Mouse (Mus musculus): Measurements from ENCODE around the gene Ebp. TPM values are rescaled to one million over a fixed set of nuclear protein-coding genes. Genes with fewer than 3 reads are reported as not detected.
A peak's percentile ranks its signal among the peaks of the same experiment; 100 is the strongest.

Ebp gene
- polyA plus RNA-seq, 1 experiment from 2014 or later: 37.6 TPM

- H3K4me1 ChIP-seq (ENCODE audit: control insufficient read depth, insufficient read depth, low read length): no peaks in the 10 kb centered on the region
- no peak for ATAC-seq (ENCODE audit: low FRiP score, low TSS enrichment)
- WGBS: 70% methylated on average over 2 of the region's 2 CpGs
- H3K27ac ChIP-seq (ENCODE audit: low read depth, low read length): no peak overlapping the region
- no peaks in the 10 kb centered on the region for H3K36me3 ChIP-seq (ENCODE audit: control insufficient read depth, insufficient read depth, low read length)
- H3K9ac ChIP-seq (ENCODE audit: low read depth, low read length): no peak overlapping the region
- no peaks in the 10 kb centered on the region for H3K9me3 ChIP-seq (ENCODE audit: control insufficient read depth, low read length)
- H3K4me3 ChIP-seq (ENCODE audit: low read length): no peak overlapping the region
- H3K27me3 ChIP-seq (ENCODE audit: control insufficient read depth, insufficient read depth, low read length): no peaks in the 10 kb centered on the region
- H3K4me2 ChIP-seq (replicated peaks; ENCODE audit: low read depth, low read length): no peak overlapping the region
These were observed 24.8 kb upstream of the Ebp start for GRCm38 (mm10) chrX:8218114-8218513.

GRCm38 (mm10) chrX:8217383-8217782 lies 24.1 kb upstream of the Ebp start:
- no peak overlapping the region for H3K4me3 ChIP-seq (ENCODE audit: low read length)
- no peaks in the 10 kb centered on the region for H3K36me3 ChIP-seq (ENCODE audit: control insufficient read depth, insufficient read depth, low read length)
- 50% methylated on average over 6 of the region's 6 CpGs for WGBS
- H3K27ac ChIP-seq (ENCODE audit: low read depth, low read length): no peak overlapping the region
- H3K4me2 ChIP-seq (replicated peaks; ENCODE audit: low read depth, low read length): no peak overlapping the region
- H3K27me3 ChIP-seq (ENCODE audit: control insufficient read depth, insufficient read depth, low read length): no peaks in the 10 kb centered on the region
- no peak overlapping the region for H3K9ac ChIP-seq (ENCODE audit: low read depth, low read length)
- no peaks in the 10 kb centered on the region for H3K4me1 ChIP-seq (ENCODE audit: control insufficient read depth, insufficient read depth, low read length)
- no peaks in the 10 kb centered on the region for H3K9me3 ChIP-seq (ENCODE audit: control insufficient read depth, low read length)
- no peak for ATAC-seq (ENCODE audit: low FRiP score, low TSS enrichment)

GRCm38 (mm10) chrX:8211490-8212207 lies 18.3 kb upstream of the Ebp start:
- Histone ChIP-seq H3K27ac (ENCODE audit: low read depth, low read length) (no peak overlapping the region), H3K4me2 (replicated peaks; ENCODE audit: low read depth, low read length) (no peak overlapping the region), H3K9me3 (ENCODE audit: control insufficient read depth, low read length) (no peaks in the 10 kb centered on the region), H3K4me3 (ENCODE audit: low read length) (no peak overlapping the region), H3K36me3 (ENCODE audit: control insufficient read depth, insufficient read depth, low read length) (no peaks in the 10 kb centered on the region), H3K27me3 (ENCODE audit: control insufficient read depth, insufficient read depth, low read length) (no peaks in the 10 kb centered on the region), H3K4me1 (ENCODE audit: control insufficient read depth, insufficient read depth, low read length) (no peaks in the 10 kb centered on the region), H3K9ac (ENCODE audit: low read depth, low read length) (no peak overlapping the region)
- no peak for ATAC-seq (ENCODE audit: low FRiP score, low TSS enrichment)
- 78% methylated on average over 7 of the region's 7 CpGs for WGBS

GRCm38 (mm10) chrX:8209720-8210119 lies 16.4 kb upstream of the Ebp start:
- H3K27me3 ChIP-seq (ENCODE audit: control insufficient read depth, insufficient read depth, low read length): no peaks in the 10 kb centered on the region
- no peak overlapping the region for H3K9ac ChIP-seq (ENCODE audit: low read depth, low read length)
- no peak overlapping the region for H3K4me3 ChIP-seq (ENCODE audit: low read length)
- no peaks in the 10 kb centered on the region for H3K4me1 ChIP-seq (ENCODE audit: control insufficient read depth, insufficient read depth, low read length)
- no peaks in the 10 kb centered on the region for H3K36me3 ChIP-seq (ENCODE audit: control insufficient read depth, insufficient read depth, low read length)
- ATAC-seq (ENCODE audit: low FRiP score, low TSS enrichment): no peak
- H3K4me2 ChIP-seq (replicated peaks; ENCODE audit: low read depth, low read length): no peak overlapping the region
- H3K27ac ChIP-seq (ENCODE audit: low read depth, low read length): no peak overlapping the region
- 68% methylated on average over 2 of the region's 2 CpGs for WGBS
- H3K9me3 ChIP-seq (ENCODE audit: control insufficient read depth, low read length): no peaks in the 10 kb centered on the region

- H3K4me2 ChIP-seq (replicated peaks; ENCODE audit: low read depth, low read length): no peak overlapping the region
- no peak overlapping the region for H3K9ac ChIP-seq (ENCODE audit: low read depth, low read length)
- no peaks in the 10 kb centered on the region for H3K27me3 ChIP-seq (ENCODE audit: control insufficient read depth, insufficient read depth, low read length)
- no peak overlapping the region for H3K27ac ChIP-seq (ENCODE audit: low read depth, low read length)
- H3K4me3 ChIP-seq (ENCODE audit: low read length): no peak overlapping the region
- ATAC-seq (ENCODE audit: low FRiP score, low TSS enrichment): no peak
- no peaks in the 10 kb centered on the region for H3K4me1 ChIP-seq (ENCODE audit: control insufficient read depth, insufficient read depth, low read length)
- no peaks in the 10 kb centered on the region for H3K36me3 ChIP-seq (ENCODE audit: control insufficient read depth, insufficient read depth, low read length)
- no peaks in the 10 kb centered on the region for H3K9me3 ChIP-seq (ENCODE audit: control insufficient read depth, low read length)
- WGBS: 38% methylated on average over 4 of the region's 4 CpGs
These were observed 13.9 kb upstream of the Ebp start for GRCm38 (mm10) chrX:8207224-8207623.

- Histone ChIP-seq H3K4me3 (ENCODE audit: low read length) (peak overlapping the region; percentile 45), H3K36me3 (ENCODE audit: control insufficient read depth, insufficient read depth, low read length) (no peaks in the 10 kb centered on the region), H3K4me2 (replicated peaks; ENCODE audit: low read depth, low read length) (peak overlapping the region; percentile 49), H3K4me1 (ENCODE audit: control insufficient read depth, insufficient read depth, low read length) (no peaks in the 10 kb centered on the region), H3K9me3 (ENCODE audit: control insufficient read depth, low read length) (no peaks in the 10 kb centered on the region), H3K27ac (ENCODE audit: low read depth, low read length) (no peak overlapping the region), H3K9ac (ENCODE audit: low read depth, low read length) (no peak overlapping the region), H3K27me3 (ENCODE audit: control insufficient read depth, insufficient read depth, low read length) (no peaks in the 10 kb centered on the region)
- 0 out of 2 replicates have a peak, but pooled peaks have one; percentile 12 for ATAC-seq (ENCODE audit: low FRiP score, low TSS enrichment)
- WGBS: 23% methylated on average over 11 of the region's 11 CpGs
These were observed 13.4 kb upstream of the Ebp start for GRCm38 (mm10) chrX:8206694-8207197.

- no peaks in the 10 kb centered on the region for H3K36me3 ChIP-seq (ENCODE audit: control insufficient read depth, insufficient read depth, low read length)
- H3K9me3 ChIP-seq (ENCODE audit: control insufficient read depth, low read length): no peaks in the 10 kb centered on the region
- no peaks in the 10 kb centered on the region for H3K4me1 ChIP-seq (ENCODE audit: control insufficient read depth, insufficient read depth, low read length)
- H3K27ac ChIP-seq (ENCODE audit: low read depth, low read length): no peak within 1 kb of the TSS
- peak within 1 kb of the TSS; percentile 57 for H3K9ac ChIP-seq (ENCODE audit: low read depth, low read length)
- no peaks in the 10 kb centered on the region for H3K27me3 ChIP-seq (ENCODE audit: control insufficient read depth, insufficient read depth, low read length)
- peak within 1 kb of the TSS; percentile 49 for H3K4me2 ChIP-seq (replicated peaks; ENCODE audit: low read depth, low read length)
- 21% methylated on average over 42 of the region's 46 CpGs for WGBS
- peak within 1 kb of the TSS; percentile 45 for H3K4me3 ChIP-seq (ENCODE audit: low read length)
- peak; percentile 98 for ATAC-seq (ENCODE audit: low FRiP score, low TSS enrichment)
These were observed 12.8 kb upstream of the Ebp start, which contains the start of gene Porcn for GRCm38 (mm10) chrX:8206015-8206693. TSS of gene Porcn (minus strand) at chrX:8206525.

GRCm38 (mm10) chrX:8205551-8205950 lies 12.2 kb upstream of the Ebp start:
- Histone ChIP-seq H3K4me2 (replicated peaks; ENCODE audit: low read depth, low read length) (peak overlapping the region; percentile 49), H3K9me3 (ENCODE audit: control insufficient read depth, low read length) (no peaks in the 10 kb centered on the region), H3K4me1 (ENCODE audit: control insufficient read depth, insufficient read depth, low read length) (no peaks in the 10 kb centered on the region), H3K4me3 (ENCODE audit: low read length) (peak overlapping the region; percentile 45), H3K27ac (ENCODE audit: low read depth, low read length) (no peak overlapping the region), H3K9ac (ENCODE audit: low read depth, low read length) (peak overlapping the region; percentile 57; the same call in 1 of the 2 replicates), H3K27me3 (ENCODE audit: control insufficient read depth, insufficient read depth, low read length) (no peaks in the 10 kb centered on the region), H3K36me3 (ENCODE audit: control insufficient read depth, insufficient read depth, low read length) (no peaks in the 10 kb centered on the region)
- no peak for ATAC-seq (ENCODE audit: low FRiP score, low TSS enrichment)
- 43% methylated on average over 7 of the region's 7 CpGs for WGBS

GRCm38 (mm10) chrX:8205088-8205487 lies 11.8 kb upstream of the Ebp start:
- Histone ChIP-seq H3K36me3 (ENCODE audit: control insufficient read depth, insufficient read depth, low read length) (no peaks in the 10 kb centered on the region), H3K9ac (ENCODE audit: low read depth, low read length) (no peak overlapping the region), H3K4me2 (replicated peaks; ENCODE audit: low read depth, low read length) (no peak overlapping the region), H3K4me3 (ENCODE audit: low read length) (no peak overlapping the region), H3K9me3 (ENCODE audit: control insufficient read depth, low read length) (no peaks in the 10 kb centered on the region), H3K4me1 (ENCODE audit: control insufficient read depth, insufficient read depth, low read length) (no peaks in the 10 kb centered on the region), H3K27ac (ENCODE audit: low read depth, low read length) (no peak overlapping the region), H3K27me3 (ENCODE audit: control insufficient read depth, insufficient read depth, low read length) (no peaks in the 10 kb centered on the region)
- ATAC-seq (ENCODE audit: low FRiP score, low TSS enrichment): no peak
- WGBS: 77% methylated on average over 4 of the region's 4 CpGs

All from kidney, embryonic 14.5 days (tissue).